Mouse (Mus musculus): ENCODE results near the gene Rora.

DNA sequence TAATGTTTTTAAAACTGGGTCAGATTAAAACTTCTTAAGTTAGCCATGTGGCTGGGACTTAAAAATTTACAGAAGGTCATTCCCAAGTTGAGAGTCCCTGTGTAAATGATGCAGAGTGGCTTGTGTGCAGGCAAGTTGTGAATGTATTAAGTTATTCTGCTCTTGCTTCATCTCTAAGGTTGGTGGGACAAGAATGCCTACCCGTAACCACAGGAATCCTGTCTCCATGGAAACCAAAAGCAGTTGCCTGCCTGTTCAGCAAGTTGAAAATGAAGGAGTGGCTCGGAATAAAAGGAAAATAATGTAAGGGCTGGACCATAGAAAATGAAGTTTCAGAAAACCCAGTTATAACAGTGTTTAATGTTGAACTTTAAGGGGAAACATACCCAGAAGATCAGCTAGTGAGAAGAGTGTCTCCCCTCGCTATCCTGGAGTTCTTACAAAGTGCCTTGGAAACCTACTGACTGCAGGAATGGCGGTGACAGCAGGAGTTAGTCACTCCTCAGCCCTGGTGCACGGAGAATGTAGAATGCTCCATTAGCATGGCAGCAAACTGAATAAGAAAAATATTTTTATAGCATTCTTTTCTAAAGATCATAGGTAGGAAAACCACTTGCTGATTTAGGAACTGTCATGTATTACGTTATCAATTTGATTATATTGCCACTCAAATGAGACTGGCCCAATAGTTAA, 778.4 kb downstream of the Rora start:
- TF ChIP-seq CEBPB (IDR thresholded peaks at IDR 0.05; ENCODE audit: insufficient read depth, poor library complexity, severe bottlenecking): peak; percentile 91
- no peak for TF ChIP-seq POLR2A (IDR thresholded peaks at IDR 0.05; ENCODE audit: insufficient read length, low read depth)
- TF ChIP-seq MYOG (IDR thresholded peaks at IDR 0.05; ENCODE audit: control insufficient read depth in 1 of 3, insufficient read depth in 1 of 3, insufficient read length in 2 of 3, low read depth in 2 of 3): no peak
- TF ChIP-seq POLR2AphosphoS2 (IDR thresholded peaks at IDR 0.05; ENCODE audit: insufficient read length, low read depth): no peak
- TF ChIP-seq REST (IDR thresholded peaks at IDR 0.05; ENCODE audit: insufficient read depth, insufficient read length): no peak
- no peak for TF ChIP-seq MYOD1 (IDR thresholded peaks at IDR 0.05; ENCODE audit: control insufficient read depth in 1 of 3, insufficient read length in 2 of 3, low read depth in 2 of 3)
- no peak for TF ChIP-seq TCF12 (IDR thresholded peaks at IDR 0.05; ENCODE audit: insufficient read depth, poor library complexity, severe bottlenecking)
- no peak for TF ChIP-seq MAX (IDR thresholded peaks at IDR 0.05; ENCODE audit: low read depth)
- TF ChIP-seq E2F4 (IDR thresholded peaks at IDR 0.05; ENCODE audit: insufficient read depth): no peak
- TF ChIP-seq SRF (IDR thresholded peaks at IDR 0.05; ENCODE audit: control insufficient read depth, insufficient read length, low read depth): no peak
- no peak for TF ChIP-seq TCF3 (IDR thresholded peaks at IDR 0.05; ENCODE audit: insufficient read length, low read depth)
- TF ChIP-seq USF1 (IDR thresholded peaks at IDR 0.05; ENCODE audit: low read depth): no peak
